Mouse (Mus musculus) midbrain, embryonic 12.5 days (tissue): ENCODE measurements around the gene Olfr1504. TPM values are rescaled to one million over a fixed set of nuclear protein-coding genes. Genes with fewer than 3 reads are reported as not detected.
"Not testable (repeated sequence)": the region's sequence is repeated elsewhere in the genome, so short reads cannot be mapped to it uniquely, and the experiment has no call there.

ENCODE experiments used
- ATAC-seq: fragments of 200-750 bp; cut with Nextera tagmentation; 2 replicates; pipeline ENCODE4 v1.8.0; 2017; ENCODE audit warnings: low read depth, moderate TSS enrichment, moderate library complexity; ENCODE audit not compliant: low FRiP score
- H3K27ac ChIP-seq: fragments of 300-500 bp; sonication (generic); replicated peaks from 2 replicates; pipeline ENCODE4 v1.5.1; 2016; ENCODE audit warnings: mild to moderate bottlenecking
- H3K27me3 ChIP-seq: fragments of 300-500 bp; sonication (generic); 2 replicates; pipeline ENCODE4 v1.6.1; 2016; ENCODE audit warnings: mild to moderate bottlenecking
- H3K36me3 ChIP-seq: fragments of 300-500 bp; sonication (generic); 2 replicates; pipeline ENCODE4 v1.6.1; 2016
- H3K4me1 ChIP-seq: fragments of 300-500 bp; sonication (generic); 2 replicates; pipeline ENCODE4 v1.6.1; 2016
- H3K4me2 ChIP-seq: fragments of 300-500 bp; sonication (generic); replicated peaks from 2 replicates; pipeline ENCODE4 v1.6.1; 2016; ENCODE audit warnings: mild to moderate bottlenecking, moderate library complexity
- H3K4me3 ChIP-seq: fragments of 300-500 bp; sonication (generic); 2 replicates; pipeline ENCODE4 v1.5.1; 2016; ENCODE audit warnings: mild to moderate bottlenecking
- H3K9ac ChIP-seq: fragments of 300-500 bp; sonication (generic); replicated peaks from 2 replicates; pipeline ENCODE4 v1.6.1; 2016; ENCODE audit warnings: mild to moderate bottlenecking, moderate library complexity
- H3K9me3 ChIP-seq: fragments of 300-500 bp; sonication (generic); 2 replicates; pipeline ENCODE4 v1.6.1; 2016; ENCODE audit warnings: mild to moderate bottlenecking
- WGBS: fragments of 180-500 bp; shearing (Covaris S2); methylation state at CpG from one replicate; pipeline ENCODE4 v1.1.7; 2016; 5-methylcytosine and 5-hydroxymethylcytosine counted together
- polyA plus RNA-seq: library from polyadenylated mRNA; unstranded; fragments of >200 nt; fragmentation: Nextera tagmentation; extraction: Ambion mirVana; gene quantifications from 2 replicates; pipeline ENCODE4 v1.2.1, GENCODE M21; 2016

Gene Olfr1504
- polyA plus RNA-seq = not detected in 2 replicates

GRCm38 (mm10) chr19:13897828-13898227 is at the start of gene Olfr1504:
TSS of gene Olfr1504 (minus strand) at chr19:13897928.
- 74% methylated on average over 1 of the region's 1 CpGs for WGBS
- no peak within 1 kb of the TSS for H3K4me3 ChIP-seq
- no peak within 1 kb of the TSS for H3K9ac ChIP-seq
- no peaks in the 10 kb centered on the region for H3K9me3 ChIP-seq
- H3K27ac ChIP-seq = no peak within 1 kb of the TSS
- H3K27me3 ChIP-seq = no peaks in the 10 kb centered on the region
- no peaks in the 10 kb centered on the region for H3K4me1 ChIP-seq
- H3K36me3 ChIP-seq = no peaks in the 10 kb centered on the region
- no peak for ATAC-seq
- no peak within 1 kb of the TSS for H3K4me2 ChIP-seq

GRCm38 (mm10) chr19:13913230-13913629 is 15.5 kb upstream of the Olfr1504 start, which contains the start of gene Olfr1505:
TSS of gene Olfr1505 (plus strand) at chr19:13913530.
- Histone ChIP-seq H3K36me3 (no peaks in the 10 kb centered on the region), H3K27me3 (no peaks in the 10 kb centered on the region), H3K9me3 (no peaks in the 10 kb centered on the region), H3K4me3 (no peak within 1 kb of the TSS), H3K9ac (no peak within 1 kb of the TSS), H3K27ac (no peak within 1 kb of the TSS), H3K4me2 (no peak within 1 kb of the TSS), H3K4me1 (no peaks in the 10 kb centered on the region)
- ATAC-seq = no peak
- WGBS = 74% methylated on average over 2 of the region's 2 CpGs

- Histone ChIP-seq H3K27me3 (no peaks in the 10 kb centered on the region), H3K4me1 (no peaks in the 10 kb centered on the region), H3K4me3 (no peak within 1 kb of the TSS), H3K27ac (no peak within 1 kb of the TSS), H3K9ac (no peak within 1 kb of the TSS), H3K36me3 (no peaks in the 10 kb centered on the region), H3K4me2 (no peak within 1 kb of the TSS), H3K9me3 (no peaks in the 10 kb centered on the region)
- 89% methylated on average over 1 of the region's 1 CpGs for WGBS
- ATAC-seq = no peak
These were observed 36.2 kb downstream of the Olfr1504 start, which contains the start of gene Olfr1502 for GRCm38 (mm10) chr19:13861495-13861894. TSS of gene Olfr1502 (plus strand) at chr19:13861795.

- not testable (repeated sequence) for H3K9ac ChIP-seq, H3K4me1 ChIP-seq, H3K4me3 ChIP-seq, ATAC-seq, H3K27me3 ChIP-seq, H3K36me3 ChIP-seq, H3K9me3 ChIP-seq, H3K4me2 ChIP-seq, H3K27ac ChIP-seq
These were observed 47.1 kb downstream of the Olfr1504 start, which contains the start of gene Olfr1501 for GRCm38 (mm10) chr19:13850592-13850991. TSS of gene Olfr1501 (minus strand) at chr19:13850692.

Other genes with a start within 250 kb of the Olfr1504 start
- gene Olfr1490, start 246.8 kb downstream of the Olfr1504 start, polyA plus RNA-seq = not detected in 2 replicates
- gene Olfr1491, start 200.7 kb downstream of the Olfr1504 start, polyA plus RNA-seq = not detected in 2 replicates
- gene Olfr1493-ps1, start 174.7 kb downstream of the Olfr1504 start, polyA plus RNA-seq = not detected in 2 replicates
- gene Olfr1494, start 158.2 kb downstream of the Olfr1504 start, polyA plus RNA-seq = not detected in 2 replicates
- not detected in 2 replicates for gene Olfr1495, start 133.3 kb downstream of the Olfr1504 start, polyA plus RNA-seq
- not detected in 2 replicates for gene Olfr1496, start 120.0 kb downstream of the Olfr1504 start, polyA plus RNA-seq
- not detected in 2 replicates for gene Olfr1497, start 99.7 kb downstream of the Olfr1504 start, polyA plus RNA-seq
- not detected in 2 replicates for gene Olfr1499, start 78.5 kb downstream of the Olfr1504 start, polyA plus RNA-seq
- gene Olfr1500, start 67.4 kb downstream of the Olfr1504 start, polyA plus RNA-seq = not detected in 2 replicates
- gene Olfr1501, start 47.2 kb downstream of the Olfr1504 start, polyA plus RNA-seq = not detected in 2 replicates
- gene Olfr1502, start 36.1 kb downstream of the Olfr1504 start, polyA plus RNA-seq = not detected in 2 replicates
- gene Olfr1505, start 15.6 kb upstream of the Olfr1504 start, polyA plus RNA-seq = not detected in 2 replicates